Comparison of ENCODE assay signal across 14 mouse cellular contexts in genomic region chr8:84193161-84193560, GRCm38 (mm10). TPM values are rescaled to one million over a fixed set of nuclear protein-coding genes. Genes with fewer than 3 reads are reported as not detected.
DNase-seq lines count a peak whose midpoint lies in the region; ATAC-seq and TF ChIP-seq lines count a peak whose summit lies in the region.
"Had no signal": no experiment of that assay in that cellular context is flagged by ENCODE, and none has a peak within 500 bp of the region (broad histone marks: within the 10 kb centered on the region; RNA-seq: fewer than 3 reads in every experiment).

No protein-coding gene starts in this region.

- H3K4me3 ChIP-seq in heart, embryonic 10.5 days: no peak overlapping the region; the same call in 1 of the 2 replicates
- H3K4me3 ChIP-seq in lung, embryonic 15.5 days: 0 out of 2 replicates have a peak overlapping the region, but pooled peaks have one; percentile 29
- no peak overlapping the region for H3K4me3 ChIP-seq in heart, postnatal 0 days (ENCODE audit: low read depth, low read length)
- no peak overlapping the region for H3K4me3 ChIP-seq in small intestine, adult 2 months (ENCODE audit: low read depth, low read length)
- H3K4me3 ChIP-seq: neural tube, embryonic 12.5 days had no signal

- H3K27ac ChIP-seq in heart, embryonic 10.5 days: peak overlapping the region; percentile 94
- peak overlapping the region; percentile 95; the same call in 1 of the 2 replicates for H3K27ac ChIP-seq in lung, embryonic 15.5 days
- peak overlapping the region; percentile 93 for H3K27ac ChIP-seq in heart, postnatal 0 days (ENCODE audit: low read depth)
- peak overlapping the region; percentile 57; the same call in 1 of the 2 replicates for H3K27ac ChIP-seq in small intestine, adult 2 months (ENCODE audit: insufficient read depth, low read depth, low read length)
- H3K27ac ChIP-seq: forebrain, embryonic 12.5 days; hindbrain, embryonic 14.5 days; midbrain, embryonic 13.5 days; neural tube, embryonic 12.5 days had no signal

- ATAC-seq in lung, embryonic 15.5 days (ENCODE audit: borderline replicate concordance, extremely low read depth, low FRiP score, low TSS enrichment): no peak
- ATAC-seq in heart, postnatal 0 days (ENCODE audit: insufficient read depth, low read depth): no peak

- no peak for TF ChIP-seq CTCF in heart, postnatal 0 days (IDR thresholded peaks at IDR 0.05; ENCODE audit: low read depth)
- TF ChIP-seq CTCF in small intestine, adult 2 months (IDR thresholded peaks at IDR 0.05; ENCODE audit: extremely low read depth, insufficient read length, insufficient replicate concordance, low read depth, low read length): no peak

- DNase-seq in heart, embryonic 10.5 days (ENCODE audit: low spot score): peak; percentile 66
- DNase-seq in heart, postnatal 4 days: no peak
- DNase-seq in lung, postnatal 4 days: no peak
- no peak for DNase-seq in heart, postnatal 0 days (ENCODE audit: low spot score)
- no peak for DNase-seq in layer of hippocampus, adult 11-12 months (ENCODE audit: low spot score)
- DNase-seq in thymus, postnatal 10 days (ENCODE audit: low spot score in 2 of 2): no peak

- no peaks in the 10 kb centered on the region for H3K9me3 ChIP-seq in heart, embryonic 10.5 days
- no peaks in the 10 kb centered on the region for H3K9me3 ChIP-seq in lung, embryonic 15.5 days
- no peaks in the 10 kb centered on the region for H3K9me3 ChIP-seq in heart, postnatal 0 days (replicated peaks; ENCODE audit: control insufficient read depth, low read length)
- H3K9me3 ChIP-seq: forebrain, embryonic 12.5 days; liver, embryonic 15.5 days; midbrain, embryonic 13.5 days; neural tube, embryonic 12.5 days had no signal

- H3K4me1 ChIP-seq in heart, embryonic 10.5 days: peaks cover 30% of the 10 kb centered on the region
- H3K4me1 ChIP-seq in lung, embryonic 15.5 days: peaks cover 42% of the 10 kb centered on the region
- peaks cover 17% of the 10 kb centered on the region for H3K4me1 ChIP-seq in heart, postnatal 0 days (ENCODE audit: control insufficient read depth, insufficient read depth)
- peaks cover 18% of the 10 kb centered on the region for H3K4me1 ChIP-seq in small intestine, adult 2 months (ENCODE audit: control insufficient read depth, insufficient read depth, insufficient read length, low read length)

- no peak for TF ChIP-seq POLR2A in small intestine, adult 2 months (IDR thresholded peaks at IDR 0.05; ENCODE audit: low read depth, low read length)

- H3K4me2 ChIP-seq in lung, embryonic 15.5 days: peak overlapping the region; percentile 51; the same call in 1 of the 2 replicates
- H3K4me2 ChIP-seq in heart, postnatal 0 days (ENCODE audit: low read depth, low read length): no peak overlapping the region

- WGBS in heart, embryonic 10.5 days: 75% methylated on average over 4 of the region's 4 CpGs
- 61% methylated on average over 4 of the region's 4 CpGs for WGBS in lung, embryonic 15.5 days
- 74% methylated on average over 4 of the region's 4 CpGs for WGBS in heart, postnatal 0 days
- 63% methylated on average over 4 of the region's 4 CpGs for WGBS in small intestine, adult 2 months

- no peak overlapping the region for H3K9ac ChIP-seq in lung, embryonic 15.5 days
- H3K9ac ChIP-seq in heart, postnatal 0 days (replicated peaks; ENCODE audit: low read depth, low read length): no peak overlapping the region
- H3K9ac ChIP-seq: forebrain, embryonic 12.5 days; hindbrain, embryonic 14.5 days; midbrain, embryonic 13.5 days; neural tube, embryonic 12.5 days had no signal

- no peaks in the 10 kb centered on the region for H3K36me3 ChIP-seq in heart, embryonic 10.5 days
- H3K36me3 ChIP-seq in lung, embryonic 15.5 days: no peaks in the 10 kb centered on the region
- H3K36me3 ChIP-seq in heart, postnatal 0 days (replicated peaks; ENCODE audit: control insufficient read depth, insufficient read depth, low read length): no peaks in the 10 kb centered on the region
- no peaks in the 10 kb centered on the region for H3K36me3 ChIP-seq in small intestine, adult 2 months (ENCODE audit: control insufficient read depth, insufficient read depth, low read length)
- H3K36me3 ChIP-seq: forebrain, embryonic 12.5 days; liver, embryonic 15.5 days; midbrain, embryonic 13.5 days; neural tube, embryonic 12.5 days had no signal

- no peak for TF ChIP-seq EP300 in heart, postnatal 0 days (IDR thresholded peaks at IDR 0.05; ENCODE audit: low read depth)

- H3K27me3 ChIP-seq in heart, embryonic 10.5 days (ENCODE audit: insufficient read depth, poor library complexity, severe bottlenecking): no peaks in the 10 kb centered on the region
- no peaks in the 10 kb centered on the region for H3K27me3 ChIP-seq in lung, embryonic 15.5 days
- no peaks in the 10 kb centered on the region for H3K27me3 ChIP-seq in heart, postnatal 0 days (ENCODE audit: control insufficient read depth, insufficient read depth, low read length)
- no peaks in the 10 kb centered on the region for H3K27me3 ChIP-seq in small intestine, adult 2 months (ENCODE audit: control insufficient read depth, insufficient read depth, low read length)

RNA-seq across cellular contexts. Expression of gene Nanos3, which starts 8.1 kb away (rescaled TPM):
- 1.2 and 2.3 TPM in 2 replicates for polyA plus RNA-seq in heart, embryonic 10.5 days (2016; fragmentation: Nextera tagmentation; extraction: Ambion mirVana)
- 1 to 10 TPM; 3.6 to 4.3 TPM for total RNA-seq in heart, postnatal 4 days (2021)
- 2.7 and 3.2 TPM in 2 replicates for polyA plus RNA-seq in lung, embryonic 15.5 days (2015; fragmentation: Nextera tagmentation; extraction: Ambion mirVana)
- total RNA-seq in heart, postnatal 0 days (2014; rRNA removed; ENCODE audit: low replicate concordance): 1.4 TPM in 1 of 2 replicates, not detected in the other
- 4.6 and 6.0 TPM in 2 replicates for polyA plus RNA-seq in heart, postnatal 0 days (2015; fragmentation: Nextera tagmentation; extraction: Ambion mirVana)
- 0.22 and 0.62 TPM in 2 replicates for polyA plus RNA-seq in small intestine, adult 2 months (2012; rRNA removed)
- total RNA-seq: gastrocnemius, adult 8-10 months had no signal

RNA-seq across cellular contexts. Expression of gene Zswim4, which starts 43.7 kb away (rescaled TPM):
- 14.4 and 17.5 TPM in 2 replicates for polyA plus RNA-seq in heart, embryonic 10.5 days (2016; fragmentation: Nextera tagmentation; extraction: Ambion mirVana)
- 10 to 100 TPM; 12.8 to 13.8 TPM for total RNA-seq in heart, postnatal 4 days (2021)
- 13.6 and 14.2 TPM in 2 replicates for polyA plus RNA-seq in lung, embryonic 15.5 days (2015; fragmentation: Nextera tagmentation; extraction: Ambion mirVana)
- total RNA-seq in heart, postnatal 0 days (2014; rRNA removed; ENCODE audit: low replicate concordance): 23.8 and 31.4 TPM in 2 replicates
- 4.6 and 5.8 TPM in 2 replicates for polyA plus RNA-seq in heart, postnatal 0 days (2015; fragmentation: Nextera tagmentation; extraction: Ambion mirVana)
- 8.1 and 30.0 TPM in 2 replicates for polyA plus RNA-seq in small intestine, adult 2 months (2012; rRNA removed)

RNA-seq across cellular contexts. Expression of gene 4930432K21Rik, which starts 45.3 kb away (rescaled TPM):
- 0.79 and 1.5 TPM in 2 replicates for polyA plus RNA-seq in heart, embryonic 10.5 days (2016; fragmentation: Nextera tagmentation; extraction: Ambion mirVana)
- total RNA-seq in heart, postnatal 4 days (2021): under 1 TPM; 0.38 to 0.60 TPM
- polyA plus RNA-seq in lung, embryonic 15.5 days (2015; fragmentation: Nextera tagmentation; extraction: Ambion mirVana): 1.7 TPM in 2 replicates
- total RNA-seq in heart, postnatal 0 days (2014; rRNA removed; ENCODE audit: low replicate concordance): 0.43 TPM in 1 of 2 replicates, not detected in the other
- polyA plus RNA-seq in heart, postnatal 0 days (2015; fragmentation: Nextera tagmentation; extraction: Ambion mirVana): 0.34 and 0.48 TPM in 2 replicates
- polyA plus RNA-seq in small intestine, adult 2 months (2012; rRNA removed): 0.05 and 0.22 TPM in 2 replicates

RNA-seq across cellular contexts. Expression of gene Cc2d1a, which starts 45.4 kb away (rescaled TPM):
- polyA plus RNA-seq in heart, embryonic 10.5 days (2016; fragmentation: Nextera tagmentation; extraction: Ambion mirVana): 19.5 and 19.7 TPM in 2 replicates
- 10 to 100 TPM; 12.6 to 15.6 TPM for total RNA-seq in heart, postnatal 4 days (2021)
- polyA plus RNA-seq in lung, embryonic 15.5 days (2015; fragmentation: Nextera tagmentation; extraction: Ambion mirVana): 23.1 and 23.4 TPM in 2 replicates
- total RNA-seq in heart, postnatal 0 days (2014; rRNA removed; ENCODE audit: low replicate concordance): 13.1 and 17.1 TPM in 2 replicates
- 8.4 and 10.2 TPM in 2 replicates for polyA plus RNA-seq in heart, postnatal 0 days (2015; fragmentation: Nextera tagmentation; extraction: Ambion mirVana)
- 21.0 and 50.8 TPM in 2 replicates for polyA plus RNA-seq in small intestine, adult 2 months (2012; rRNA removed)

RNA-seq across cellular contexts. Expression of gene D8Ertd738e, which starts 56.4 kb away (rescaled TPM):
- 353 and 374 TPM in 2 replicates for polyA plus RNA-seq in heart, embryonic 10.5 days (2016; fragmentation: Nextera tagmentation; extraction: Ambion mirVana)
- 100 to 1,000 TPM; 218 to 233 TPM for total RNA-seq in heart, postnatal 4 days (2021)
- polyA plus RNA-seq in lung, embryonic 15.5 days (2015; fragmentation: Nextera tagmentation; extraction: Ambion mirVana): 320 and 350 TPM in 2 replicates
- total RNA-seq in heart, postnatal 0 days (2014; rRNA removed; ENCODE audit: low replicate concordance): 90.3 and 93.2 TPM in 2 replicates
- 382 and 414 TPM in 2 replicates for polyA plus RNA-seq in heart, postnatal 0 days (2015; fragmentation: Nextera tagmentation; extraction: Ambion mirVana)
- 46.2 and 63.5 TPM in 2 replicates for polyA plus RNA-seq in small intestine, adult 2 months (2012; rRNA removed)
